Comparison of ENCODE assay signal across 16 mouse cellular contexts in genomic region chr16:94560618-94561017, GRCm38 (mm10). TPM values are rescaled to one million over a fixed set of nuclear protein-coding genes. Genes with fewer than 3 reads are reported as not detected.
DNase-seq lines count a peak whose midpoint lies in the region; ATAC-seq and TF ChIP-seq lines count a peak whose summit lies in the region.
"Had no signal": no experiment of that assay in that cellular context is flagged by ENCODE, and none has a peak within 500 bp of the region (broad histone marks: within the 10 kb centered on the region; RNA-seq: fewer than 3 reads in every experiment).

No protein-coding gene starts in this region.

- peaks cover 12% of the 10 kb centered on the region for H3K4me1 ChIP-seq in heart, adult 2 months (ENCODE audit: control insufficient read depth, insufficient read depth, low read length)
- H3K4me1 ChIP-seq in lung, embryonic 14.5 days (ENCODE audit: insufficient read depth): no peaks in the 10 kb centered on the region
- peaks cover 10% of the 10 kb centered on the region; the same call in 1 of the 2 replicates for H3K4me1 ChIP-seq in lung, adult 2 months (ENCODE audit: control insufficient read depth, insufficient read depth, low read length)
- H3K4me1 ChIP-seq in liver, postnatal 0 days (ENCODE audit: insufficient read depth): peaks cover 23% of the 10 kb centered on the region
- no peaks in the 10 kb centered on the region for H3K4me1 ChIP-seq in midbrain, embryonic 16.5 days (ENCODE audit: control insufficient read depth, insufficient read depth, low read length)
- H3K4me1 ChIP-seq: limb, embryonic 15.5 days had no signal

- H3K4me2 ChIP-seq in lung, embryonic 14.5 days: no peak overlapping the region
- H3K4me2 ChIP-seq in liver, postnatal 0 days (ENCODE audit: low read depth, low read length): no peak overlapping the region
- no peak overlapping the region for H3K4me2 ChIP-seq in midbrain, embryonic 16.5 days (ENCODE audit: low read length)
- H3K4me2 ChIP-seq: limb, embryonic 15.5 days had no signal

- H3K27ac ChIP-seq in heart, adult 2 months: peak overlapping the region; percentile 12
- peak overlapping the region; percentile 50; the same call in 1 of the 2 replicates for H3K27ac ChIP-seq in lung, embryonic 14.5 days (ENCODE audit: low read depth)
- H3K27ac ChIP-seq in liver, postnatal 0 days (ENCODE audit: low read depth): peak overlapping the region; percentile 52; the same call in 1 of the 2 replicates
- H3K27ac ChIP-seq in midbrain, embryonic 16.5 days (ENCODE audit: low read length): no peak overlapping the region
- H3K27ac ChIP-seq: limb, embryonic 15.5 days had no signal

- ATAC-seq in lung, embryonic 14.5 days (ENCODE audit: insufficient read depth): no peak
- no peak for ATAC-seq in liver, postnatal 0 days
- ATAC-seq in midbrain, embryonic 16.5 days: no peak

- no peaks in the 10 kb centered on the region for H3K79me2 ChIP-seq in heart, adult 2 months (replicated peaks; ENCODE audit: control insufficient read depth, insufficient read depth, low read length)

- TF ChIP-seq CTCF in heart, adult 2 months (IDR thresholded peaks at IDR 0.05): no peak
- TF ChIP-seq CTCF in lung, embryonic 14.5 days (IDR thresholded peaks at IDR 0.05; ENCODE audit: low read depth): no peak
- TF ChIP-seq CTCF in lung, adult 2 months (IDR thresholded peaks at IDR 0.05; ENCODE audit: insufficient read depth, low read length): no peak
- TF ChIP-seq CTCF in liver, postnatal 0 days (IDR thresholded peaks at IDR 0.05; ENCODE audit: low read depth): no peak

- TF ChIP-seq POLR2A in heart, adult 2 months (IDR thresholded peaks at IDR 0.05; ENCODE audit: insufficient read depth, low read depth, low read length): no peak
- TF ChIP-seq POLR2A in lung, adult 2 months (IDR thresholded peaks at IDR 0.05; ENCODE audit: borderline replicate concordance, extremely low read depth, low read depth, low read length): no peak

- peaks cover 2% of the 10 kb centered on the region; the same call in 1 of the 2 replicates for H3K36me3 ChIP-seq in heart, adult 2 months (ENCODE audit: control insufficient read depth, insufficient read depth, low read length)
- H3K36me3 ChIP-seq in lung, embryonic 14.5 days (ENCODE audit: insufficient read depth): no peaks in the 10 kb centered on the region
- H3K36me3 ChIP-seq in liver, postnatal 0 days (replicated peaks; ENCODE audit: insufficient read depth, low read length): no peaks in the 10 kb centered on the region
- no peaks in the 10 kb centered on the region for H3K36me3 ChIP-seq in midbrain, embryonic 16.5 days (ENCODE audit: control insufficient read depth, insufficient read depth, low read length)
- H3K36me3 ChIP-seq: limb, embryonic 15.5 days had no signal

- no peaks in the 10 kb centered on the region for H3K9me3 ChIP-seq in lung, embryonic 14.5 days (ENCODE audit: low read depth, low read length)
- no peaks in the 10 kb centered on the region for H3K9me3 ChIP-seq in liver, postnatal 0 days (ENCODE audit: low read length)
- no peaks in the 10 kb centered on the region for H3K9me3 ChIP-seq in midbrain, embryonic 16.5 days (replicated peaks; ENCODE audit: control insufficient read depth, low read length, poor library complexity, severe bottlenecking)
- H3K9me3 ChIP-seq: limb, embryonic 15.5 days had no signal

- no peak overlapping the region for H3K9ac ChIP-seq in heart, adult 2 months (ENCODE audit: low read depth, low read length)
- no peak overlapping the region for H3K9ac ChIP-seq in lung, embryonic 14.5 days
- no peak overlapping the region for H3K9ac ChIP-seq in liver, postnatal 0 days (replicated peaks)
- no peak overlapping the region for H3K9ac ChIP-seq in midbrain, embryonic 16.5 days (ENCODE audit: low read depth, low read length)
- H3K9ac ChIP-seq: limb, embryonic 15.5 days had no signal

- intact Hi-C loops in heart, adult 2 months (cut with DNase I): no loop called here
- intact Hi-C loops in heart, postnatal 25 days (cut with DNase I): loop anchor here (10.0 kb wide), 1 partner anchor 186 kb away; the partner anchor contains the start of genes Pigp and Ttc3

- no peak overlapping the region for H3K4me3 ChIP-seq in heart, adult 2 months
- H3K4me3 ChIP-seq in lung, embryonic 14.5 days (ENCODE audit: low read depth, low read length): no peak overlapping the region
- H3K4me3 ChIP-seq in lung, adult 2 months (replicated peaks; ENCODE audit: extremely low read depth, low read depth, low read length): no peak overlapping the region
- no peak overlapping the region for H3K4me3 ChIP-seq in liver, postnatal 0 days (ENCODE audit: low read depth, low read length)
- H3K4me3 ChIP-seq in midbrain, embryonic 16.5 days (ENCODE audit: low read depth, low read length): no peak overlapping the region
- H3K4me3 ChIP-seq: erythroblast, embryonic 14.5 days; limb, embryonic 15.5 days had no signal

- no peak for DNase-seq in heart, adult 2 months
- DNase-seq in heart, postnatal 25 days (ENCODE audit: low spot score): no peak
- DNase-seq in lung, embryonic 14.5 days: no peak
- DNase-seq in lung, adult 2 months: no peak
- no peak for DNase-seq in liver, postnatal 0 days
- DNase-seq in kidney, postnatal 36 days: no peak
- DNase-seq in kidney, postnatal 25 days: no peak
- DNase-seq: adrenal gland, adult 2 months; cerebellum, adult 9-11 months; gastrocnemius, postnatal 14 days; kidney, adult 8-10 months; midbrain, embryonic 14.5 days; thymus, adult 18-20 months had no signal

- TF ChIP-seq EP300 in heart, adult 2 months (IDR thresholded peaks at IDR 0.05; ENCODE audit: insufficient read depth, low read depth, low read length): no peak
- TF ChIP-seq EP300 in liver, postnatal 0 days (IDR thresholded peaks at IDR 0.05; ENCODE audit: low read depth): peak; percentile 13; the same call in 1 of the 2 replicates

- WGBS in heart, adult 2 months: 37% methylated on average over 5 of the region's 5 CpGs
- WGBS in lung, embryonic 14.5 days: 45% methylated on average over 5 of the region's 5 CpGs
- 44% methylated on average over 5 of the region's 5 CpGs for WGBS in lung, adult 2 months
- 28% methylated on average over 5 of the region's 5 CpGs for WGBS in liver, postnatal 0 days (ENCODE audit: insufficient replicate concordance)
- WGBS in midbrain, embryonic 16.5 days: 84% methylated on average over 5 of the region's 5 CpGs

- no peaks in the 10 kb centered on the region for H3K27me3 ChIP-seq in heart, adult 2 months (ENCODE audit: control insufficient read depth, insufficient read depth, low read length)
- no peaks in the 10 kb centered on the region for H3K27me3 ChIP-seq in lung, embryonic 14.5 days (ENCODE audit: insufficient read depth, low read length)
- H3K27me3 ChIP-seq in liver, postnatal 0 days (ENCODE audit: insufficient read depth, low read length): no peaks in the 10 kb centered on the region
- no peaks in the 10 kb centered on the region for H3K27me3 ChIP-seq in midbrain, embryonic 16.5 days (ENCODE audit: control insufficient read depth, insufficient read depth, low read depth, low read length)
- H3K27me3 ChIP-seq: limb, embryonic 15.5 days had no signal

RNA-seq across cellular contexts. Expression of gene Dyrk1a, which starts 9.2 kb away (rescaled TPM):
- total RNA-seq in heart, adult 2 months (2021): 10 to 100 TPM; 74.0 to 80.5 TPM
- 28.2 and 44.8 TPM in 2 replicates for polyA plus RNA-seq in heart, adult 2 months (2012; rRNA removed)
- total RNA-seq in heart, postnatal 25 days (2021): 10 to 100 TPM; 71.4 to 71.9 TPM
- 11.2 and 11.8 TPM in 2 replicates for polyA plus RNA-seq in lung, embryonic 14.5 days (2014; fragmentation: Nextera tagmentation; extraction: Ambion mirVana)
- polyA plus RNA-seq in lung, adult 2 months (2012; rRNA removed): 26.1 and 32.4 TPM in 2 replicates
- 3.7 and 3.9 TPM in 2 replicates for polyA plus RNA-seq in liver, postnatal 0 days (2015; fragmentation: Nextera tagmentation; extraction: Ambion mirVana)
- 12.0 and 12.4 TPM in 2 replicates for polyA plus RNA-seq in midbrain, embryonic 16.5 days (2015; fragmentation: Nextera tagmentation; extraction: Ambion mirVana)

RNA-seq across cellular contexts. Expression of gene Vps26c, which starts 34.0 kb away (rescaled TPM):
- total RNA-seq in heart, adult 2 months (2021): 10 to 100 TPM; 21.8 to 22.1 TPM
- polyA plus RNA-seq in heart, adult 2 months (2012; rRNA removed): 25.7 and 42.8 TPM in 2 replicates
- 10 to 100 TPM; 23.0 to 24.2 TPM for total RNA-seq in heart, postnatal 25 days (2021)
- 54.9 and 63.7 TPM in 2 replicates for polyA plus RNA-seq in lung, embryonic 14.5 days (2014; fragmentation: Nextera tagmentation; extraction: Ambion mirVana)
- polyA plus RNA-seq in lung, adult 2 months (2012; rRNA removed): 25.8 and 40.7 TPM in 2 replicates
- polyA plus RNA-seq in liver, postnatal 0 days (2015; fragmentation: Nextera tagmentation; extraction: Ambion mirVana): 16.0 and 16.4 TPM in 2 replicates
- 80.6 and 83.5 TPM in 2 replicates for polyA plus RNA-seq in midbrain, embryonic 16.5 days (2015; fragmentation: Nextera tagmentation; extraction: Ambion mirVana)
